Mouse (Mus musculus) naive thymus-derived CD4-positive, alpha-beta T cell, adult 2 months (primary cell): ENCODE data around the gene Gm20388.

Experiments
- DNase-seq: peaks from one replicate; pipeline ENCODE4 v3.0.0-alpha.2; 2011; ENCODE audit warnings: low read depth

The Gm20388 gene

GRCm38 (mm10) chr8:121736236-121736635 lies 1825.6 kb downstream of the Gm20388 start:
- no peak for DNase-seq

DNA sequence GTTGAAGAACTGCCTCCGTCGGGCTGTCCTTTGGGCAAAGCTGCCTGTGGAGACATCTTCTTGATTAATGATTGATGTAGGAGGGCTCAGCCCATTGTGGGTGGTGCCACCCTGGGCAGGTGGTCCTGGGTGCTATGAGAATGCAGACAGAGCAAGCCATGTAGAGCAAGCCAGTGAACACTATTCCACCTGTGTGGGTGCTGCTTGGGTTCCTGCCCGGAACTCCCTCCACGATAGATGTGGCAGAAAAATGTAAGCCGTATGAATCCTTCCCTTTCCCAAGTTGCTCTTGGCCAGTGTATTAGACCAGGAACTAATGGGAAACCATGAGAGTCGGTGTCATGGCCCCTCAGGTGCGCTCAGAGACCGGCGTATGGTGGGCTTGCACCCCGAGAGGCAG lies 1830.1 kb downstream of the Gm20388 start:
- DNase-seq = no peak

DNA sequence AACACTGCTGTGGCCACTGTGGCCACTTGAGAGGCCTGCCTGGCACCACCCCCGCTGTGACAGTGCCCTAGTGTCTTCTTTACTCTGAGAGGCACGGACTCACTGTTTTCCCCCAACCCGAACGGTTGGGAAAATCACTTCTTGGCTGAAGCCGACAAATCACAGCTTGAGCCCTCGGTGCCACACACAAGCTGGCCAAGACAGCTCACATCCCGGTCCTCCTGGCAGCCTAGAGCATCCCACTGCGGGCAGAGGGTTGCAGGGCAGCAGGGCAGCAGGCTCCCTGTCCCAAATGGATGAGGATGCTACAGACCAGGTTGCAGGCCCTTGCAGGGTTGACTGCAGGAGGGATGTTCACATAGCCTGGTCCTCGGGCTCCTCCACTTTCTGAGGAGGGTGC lies 1838.9 kb downstream of the Gm20388 start:
- no peak for DNase-seq

- DNase-seq = peak; percentile 9
Observed at GRCm38 (mm10) chr8:121750512-121750911, 1839.9 kb downstream of the Gm20388 start.

DNA sequence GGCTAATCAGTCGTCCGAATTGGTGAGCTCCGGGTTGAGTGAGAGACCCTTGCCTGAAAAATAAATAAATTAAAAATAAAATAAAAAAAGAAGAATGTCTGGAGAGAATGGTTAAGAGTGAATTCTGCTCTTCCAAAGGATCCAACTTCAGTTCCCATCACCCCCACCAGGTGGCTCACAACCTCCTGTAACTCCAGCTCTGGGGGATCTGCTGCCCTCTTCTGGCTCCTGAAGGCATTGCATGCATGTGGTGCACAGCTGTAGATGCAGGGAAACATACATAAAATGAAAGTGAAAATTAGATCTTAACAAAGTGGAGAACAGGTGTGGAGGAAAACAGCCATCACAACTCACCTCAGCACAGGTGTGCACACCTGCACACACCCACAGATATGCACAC lies 1840.8 kb downstream of the Gm20388 start:
- peak; percentile 54 for DNase-seq

- DNase-seq = no peak
Observed at GRCm38 (mm10) chr8:121758470-121758869, 1847.8 kb downstream of the Gm20388 start.

DNA sequence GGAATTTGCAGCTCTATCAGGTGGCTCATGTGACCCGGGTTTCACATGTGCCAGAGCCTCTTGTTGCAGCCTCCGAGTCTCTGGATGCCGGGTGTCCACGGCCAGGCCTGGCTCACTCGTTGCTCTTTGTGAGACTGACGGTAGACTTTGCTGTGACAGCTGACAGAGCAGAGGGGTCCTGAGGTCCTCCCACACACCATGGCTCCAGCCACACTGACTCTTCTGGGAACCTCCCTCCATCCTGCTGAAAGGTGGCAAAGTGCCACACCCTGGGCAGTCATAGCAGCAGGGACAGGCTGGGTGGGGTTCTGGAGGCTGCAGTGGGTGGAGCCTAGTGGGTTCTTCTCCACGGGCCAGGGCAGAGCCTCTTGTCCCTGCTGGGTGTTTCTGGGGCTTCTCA lies 1849.8 kb downstream of the Gm20388 start:
- no peak for DNase-seq

DNA sequence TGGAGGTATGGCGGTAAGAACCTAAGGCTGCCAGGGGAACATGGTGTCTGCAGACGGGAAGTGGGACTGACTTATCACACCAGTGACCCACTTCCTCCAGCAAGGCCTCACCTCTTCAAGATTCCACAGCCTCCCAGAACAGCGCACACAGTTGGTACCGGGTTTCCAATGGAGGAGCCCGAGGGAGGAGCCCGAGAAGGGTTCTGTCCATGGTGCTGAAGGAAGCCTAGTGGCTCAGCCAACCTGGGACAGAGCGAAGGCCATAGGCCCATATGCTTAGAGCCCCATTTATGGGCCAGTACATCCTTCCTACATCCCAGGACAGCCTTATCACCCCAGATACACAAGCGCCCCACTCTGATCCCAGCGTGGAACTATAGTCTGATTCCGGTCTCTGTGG lies 1850.8 kb downstream of the Gm20388 start:
- DNase-seq = no peak

DNA sequence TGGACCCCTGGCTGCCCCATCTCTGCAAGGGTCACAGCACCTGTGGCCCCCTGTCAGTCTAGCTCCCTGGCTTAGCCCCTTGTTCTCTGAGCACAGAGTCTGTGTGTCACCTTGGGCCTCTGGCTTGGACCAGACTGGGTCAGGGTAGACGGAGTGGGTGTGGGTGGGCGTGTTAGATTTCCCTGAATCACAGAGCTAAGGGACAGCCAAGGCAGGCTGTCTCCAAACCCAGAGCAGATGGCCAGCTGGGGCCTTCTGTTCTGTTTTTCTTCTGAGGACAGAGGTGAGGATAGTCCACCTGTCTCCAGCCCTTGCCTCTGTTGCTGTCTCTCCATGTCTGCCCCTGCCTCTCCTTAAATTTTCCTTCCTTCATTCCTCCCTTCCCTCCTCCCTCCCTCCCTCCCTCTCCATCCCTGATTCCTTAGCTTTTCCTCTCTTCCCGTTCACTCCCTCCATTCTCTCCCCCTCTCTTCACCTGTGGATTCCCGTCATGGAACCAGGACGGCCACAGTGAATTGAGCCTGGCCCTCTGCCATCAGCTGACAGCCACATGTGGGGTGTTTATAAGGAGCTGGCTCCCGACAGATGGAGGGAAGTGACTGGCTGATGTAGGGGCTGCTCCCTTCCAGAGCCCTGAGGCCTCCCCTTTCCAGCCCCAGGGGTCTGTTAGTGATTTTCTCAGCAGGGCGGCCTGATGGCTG lies 1852.5 kb downstream of the Gm20388 start:
- no peak for DNase-seq

- no peak for DNase-seq
Observed at GRCm38 (mm10) chr8:121763700-121764013, 1853.0 kb downstream of the Gm20388 start.

GRCm38 (mm10) chr8:121765594-121766138 lies 1855.0 kb downstream of the Gm20388 start:
- no peak for DNase-seq

GRCm38 (mm10) chr8:121769095-121769494 lies 1858.5 kb downstream of the Gm20388 start:
- DNase-seq = no peak

DNA sequence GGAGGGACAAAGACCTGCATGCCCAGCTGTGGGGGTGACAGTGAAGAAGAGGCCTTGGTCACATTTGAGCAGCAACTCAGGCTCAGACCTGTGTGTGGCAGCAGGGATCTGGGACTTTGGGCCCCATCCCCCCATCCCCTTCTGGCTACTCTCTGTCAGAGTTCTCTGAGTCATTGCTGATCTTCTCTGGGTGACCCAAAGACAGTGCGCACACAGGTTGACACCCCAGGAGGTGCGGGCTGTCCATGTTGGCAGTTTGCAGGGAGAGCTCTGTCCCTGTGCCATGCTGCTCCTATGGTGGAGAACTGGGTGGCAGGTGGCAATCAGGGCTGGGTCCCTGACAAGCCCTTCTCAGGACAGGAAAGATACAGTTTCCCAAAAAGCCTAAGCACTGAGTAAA lies 1859.0 kb downstream of the Gm20388 start:
- no peak for DNase-seq

DNA sequence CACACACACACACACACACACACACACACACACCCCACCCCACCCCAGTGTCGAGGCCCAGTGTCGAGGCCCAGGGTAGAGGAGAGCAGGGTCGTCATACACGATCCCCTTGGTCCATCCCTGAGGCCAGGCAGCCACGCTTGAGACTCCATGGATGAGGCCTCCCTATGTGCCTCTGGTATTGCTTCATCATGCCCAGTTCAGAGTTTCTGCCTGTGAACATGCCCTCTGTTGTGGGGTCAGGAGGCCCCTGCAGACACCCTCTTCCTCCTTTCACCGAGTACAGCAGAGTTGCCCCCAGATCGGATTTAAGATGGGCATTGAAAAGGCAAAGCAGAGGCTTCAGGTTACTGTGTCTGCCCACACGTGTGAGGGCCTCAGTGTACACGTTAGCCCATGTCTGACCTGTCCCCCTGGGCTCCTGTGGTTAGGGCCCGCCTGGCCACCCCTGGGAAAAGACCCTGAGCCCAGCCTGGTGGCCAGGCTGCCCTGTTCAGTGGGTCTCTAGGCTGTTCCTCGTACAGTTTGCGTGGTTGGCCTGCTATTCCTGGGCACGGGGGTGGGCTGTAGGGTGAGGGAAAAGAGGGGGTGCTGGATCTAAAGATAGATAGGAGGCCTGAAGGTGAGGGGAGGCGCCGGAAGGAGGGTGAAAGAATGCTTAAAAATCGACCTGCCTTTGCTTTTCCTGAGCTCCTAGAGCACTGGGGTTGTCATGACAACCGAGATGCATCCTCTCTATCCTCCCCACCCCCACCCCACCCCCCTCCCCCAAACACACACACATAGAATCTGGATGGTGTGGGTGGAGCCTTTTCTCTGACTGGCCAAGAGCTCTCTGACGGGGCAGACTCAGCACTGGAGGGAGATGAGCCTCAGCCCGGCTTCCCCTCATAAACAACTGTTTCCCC lies 1860.5 kb downstream of the Gm20388 start:
- no peak for DNase-seq

- DNase-seq = no peak
Observed at GRCm38 (mm10) chr8:121773876-121774275, 1863.2 kb downstream of the Gm20388 start.

DNA sequence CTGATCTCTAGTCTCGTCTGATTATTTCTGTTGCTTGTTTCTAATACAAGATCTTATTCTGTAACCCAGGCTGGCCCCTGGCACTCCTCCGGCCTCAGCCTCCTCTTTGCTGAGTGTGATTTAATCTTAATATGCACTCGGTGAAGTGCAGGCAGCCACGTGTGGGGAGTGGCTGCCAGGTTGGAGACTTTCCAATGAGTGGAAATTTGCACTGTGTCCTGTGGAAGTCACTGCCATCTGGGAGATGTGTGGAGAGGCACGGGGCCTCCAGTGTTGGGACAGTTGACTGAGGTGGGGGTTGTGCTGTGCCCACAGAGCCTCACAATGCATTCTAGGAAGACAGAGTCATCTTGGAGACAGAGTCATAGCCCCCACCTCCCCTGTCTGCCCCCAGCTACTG lies 1871.9 kb downstream of the Gm20388 start:
- DNase-seq = no peak

DNA sequence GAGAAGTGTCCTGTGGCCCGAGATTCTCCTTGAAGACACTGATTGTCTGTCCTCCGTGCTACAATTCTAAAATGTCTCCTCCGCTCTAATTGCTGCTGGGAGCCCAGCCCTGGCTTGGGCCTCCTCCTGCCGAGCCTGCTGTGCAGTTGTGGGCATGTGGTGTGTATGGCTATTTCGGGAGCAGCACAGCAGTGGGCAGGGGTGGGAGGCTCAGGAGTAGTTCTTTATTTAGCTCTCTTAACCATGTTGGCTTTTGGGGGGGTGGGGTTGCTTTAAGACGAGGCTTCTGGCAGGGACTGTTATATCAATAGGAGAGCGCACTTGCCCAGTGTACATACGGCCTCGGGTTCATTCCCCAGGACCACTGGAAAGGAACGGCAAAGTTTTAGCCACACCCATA lies 1875.9 kb downstream of the Gm20388 start:
- no peak for DNase-seq

DNA sequence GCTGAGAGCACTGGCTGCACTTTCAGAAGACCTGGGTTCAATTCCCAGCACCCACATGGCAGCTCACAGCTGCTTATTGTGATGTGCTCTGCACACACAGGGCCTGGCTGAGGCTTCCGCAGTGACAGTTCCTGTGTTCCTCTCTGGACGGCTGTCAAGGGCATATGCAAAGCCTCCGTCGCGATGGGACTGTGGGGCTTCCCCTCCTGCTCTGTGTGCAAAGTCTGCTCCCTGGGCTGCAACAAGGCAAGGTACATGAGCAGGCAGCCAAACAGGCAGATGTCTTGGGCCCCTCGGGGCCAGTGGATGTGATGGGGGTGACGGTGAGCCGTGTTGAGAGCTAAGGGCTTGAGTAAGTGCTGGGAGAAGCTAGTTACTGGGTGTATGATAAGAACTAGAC lies 1878.1 kb downstream of the Gm20388 start:
- DNase-seq = no peak

DNA sequence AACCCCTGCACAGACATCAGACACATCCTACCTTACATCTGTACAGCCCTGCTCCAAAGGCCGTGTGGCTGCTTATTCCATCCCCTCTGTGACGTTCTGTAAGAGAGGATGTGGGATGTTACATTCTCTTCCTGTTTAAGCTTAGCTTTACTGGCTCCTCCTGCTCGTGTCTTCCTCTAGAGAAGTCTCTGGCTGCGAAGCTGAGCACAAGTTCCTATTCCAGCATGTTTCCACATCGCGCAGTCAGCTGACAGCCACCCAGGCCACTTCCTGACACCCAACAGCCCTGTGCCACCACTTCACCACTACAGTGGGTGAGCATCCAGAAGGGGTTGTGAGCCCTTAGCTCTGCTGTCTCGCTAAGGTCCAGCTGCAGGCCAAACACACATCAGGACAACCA lies 1881.5 kb downstream of the Gm20388 start:
- peak; percentile 22 for DNase-seq

DNA sequence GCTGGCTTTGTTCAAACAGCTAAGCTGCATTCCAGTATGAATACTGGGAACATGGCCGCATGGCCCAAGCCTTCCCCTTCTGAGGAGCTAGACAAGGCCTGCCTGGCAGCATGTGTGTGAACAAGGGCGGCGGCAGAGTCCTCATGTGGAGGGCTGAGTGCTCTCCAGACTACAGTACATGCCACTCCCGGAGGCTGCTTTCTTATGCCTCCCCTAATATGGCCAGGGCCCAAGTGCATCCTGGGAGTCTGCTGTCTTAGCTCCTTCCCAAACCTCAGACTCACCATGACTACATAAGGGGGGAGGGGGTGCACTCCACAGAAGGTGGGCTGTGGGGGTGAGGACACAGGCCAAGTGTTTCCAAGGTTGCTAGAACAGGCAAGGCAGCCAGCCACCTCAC lies 1882.0 kb downstream of the Gm20388 start:
- no peak for DNase-seq

DNA sequence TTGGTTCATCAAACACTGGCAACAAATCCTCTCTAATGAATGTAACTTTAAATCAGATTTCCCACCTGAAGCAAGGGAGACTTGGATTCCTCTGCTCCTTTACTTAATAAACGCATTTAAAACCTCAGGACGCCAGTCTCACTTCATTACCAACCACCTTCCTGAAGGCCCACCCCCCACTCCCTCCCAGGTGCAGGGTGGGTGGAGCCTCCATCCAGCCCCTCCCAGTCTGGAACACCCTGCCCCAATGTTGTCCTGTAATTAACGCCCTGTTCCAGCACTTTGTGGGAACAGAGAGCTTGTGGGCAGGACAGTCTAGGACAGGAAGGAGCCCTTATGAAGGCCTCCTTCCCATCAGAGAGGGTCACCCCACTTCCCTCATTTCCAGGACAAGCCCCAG lies 1883.5 kb downstream of the Gm20388 start:
- DNase-seq = no peak

- no peak for DNase-seq
Observed at GRCm38 (mm10) chr8:121795461-121795860, 1884.8 kb downstream of the Gm20388 start.

DNA sequence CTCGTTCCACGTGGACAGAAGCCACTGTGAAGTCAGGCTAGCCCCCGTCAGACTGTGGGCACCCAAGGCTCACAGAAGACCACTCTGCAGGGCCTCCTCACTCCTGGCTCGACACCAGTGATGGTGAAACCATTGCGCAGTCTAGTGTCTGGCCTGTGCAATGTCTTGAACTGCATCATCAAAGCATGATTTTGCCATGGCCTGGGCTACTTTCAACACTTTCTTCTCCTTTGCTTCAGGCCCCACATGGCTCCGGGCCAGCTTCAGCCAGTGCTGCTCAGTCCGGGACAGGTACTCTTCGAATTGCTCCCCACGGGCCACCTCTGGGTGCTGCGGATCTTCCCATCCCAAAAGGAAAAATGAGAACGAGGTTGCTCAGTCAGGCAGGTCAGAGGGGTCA lies 1885.8 kb downstream of the Gm20388 start:
- DNase-seq = no peak
